Mouse (Mus musculus): Measurements from ENCODE around the gene Exosc6. TPM values are rescaled to one million over a fixed set of nuclear protein-coding genes. Genes with fewer than 3 reads are reported as not detected.
"Not testable (repeated sequence)": the region's sequence is repeated elsewhere in the genome, so short reads cannot be mapped to it uniquely, and the experiment has no call there.

Exosc6 gene
- polyA plus RNA-seq, 1 experiment, result not detected

DNA sequence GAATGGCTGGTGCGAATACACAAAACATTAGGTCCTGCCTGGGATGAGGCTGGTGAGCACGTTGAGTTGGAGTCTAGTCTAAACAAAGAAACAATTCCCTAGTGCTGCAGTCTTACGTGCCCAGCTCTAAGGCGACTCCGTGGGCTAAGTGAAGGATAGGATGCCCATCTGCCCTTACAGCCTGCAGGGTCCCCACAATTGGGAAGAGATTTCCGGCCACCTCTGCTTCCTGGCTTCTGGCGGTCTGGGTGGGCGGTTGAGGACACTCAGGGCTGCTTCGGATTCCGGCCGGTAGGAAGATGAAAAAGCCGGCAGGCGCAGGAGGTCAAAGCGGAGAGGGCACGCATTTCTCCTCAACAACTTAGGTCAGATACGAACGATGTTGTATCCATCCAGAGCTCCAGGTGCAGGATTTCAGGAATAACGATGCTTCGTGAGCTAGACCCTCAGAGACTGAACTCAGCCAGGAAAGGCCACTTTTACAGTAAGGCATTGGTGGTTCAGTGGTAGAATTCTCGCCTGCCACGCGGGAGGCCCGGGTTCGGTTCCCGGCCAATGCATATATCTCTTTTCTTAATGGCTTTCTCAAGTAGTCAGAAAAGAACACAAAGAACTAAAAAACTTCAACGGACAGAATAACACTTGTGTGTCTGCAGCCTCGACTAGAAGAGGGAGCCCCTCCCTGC, 6.1 kb downstream of the Exosc6 start:
- Histone ChIP-seq H3K27me3 (ENCODE audit: control insufficient read depth, insufficient read depth, low read length) (no peaks in the 10 kb centered on the region), H3K4me1 (ENCODE audit: control insufficient read depth, insufficient read depth, low read length) (peaks cover 9% of the 10 kb centered on the region), H3K36me3 (ENCODE audit: control insufficient read depth, insufficient read depth, low read length) (no peaks in the 10 kb centered on the region), H3K27ac (ENCODE audit: control insufficient read depth, insufficient read depth, low read depth, low read length) (no peak overlapping the region), H3K4me3 (ENCODE audit: control insufficient read depth, low read depth, low read length) (peak overlapping the region; percentile 76)
- TF ChIP-seq POLR2A (IDR thresholded peaks at IDR 0.05; ENCODE audit: control insufficient read depth, low read depth, low read length), result no peak
- no peak for TF ChIP-seq CTCF (IDR thresholded peaks at IDR 0.05; ENCODE audit: control insufficient read depth, insufficient read depth, insufficient replicate concordance, low read depth, low read length)

DNA sequence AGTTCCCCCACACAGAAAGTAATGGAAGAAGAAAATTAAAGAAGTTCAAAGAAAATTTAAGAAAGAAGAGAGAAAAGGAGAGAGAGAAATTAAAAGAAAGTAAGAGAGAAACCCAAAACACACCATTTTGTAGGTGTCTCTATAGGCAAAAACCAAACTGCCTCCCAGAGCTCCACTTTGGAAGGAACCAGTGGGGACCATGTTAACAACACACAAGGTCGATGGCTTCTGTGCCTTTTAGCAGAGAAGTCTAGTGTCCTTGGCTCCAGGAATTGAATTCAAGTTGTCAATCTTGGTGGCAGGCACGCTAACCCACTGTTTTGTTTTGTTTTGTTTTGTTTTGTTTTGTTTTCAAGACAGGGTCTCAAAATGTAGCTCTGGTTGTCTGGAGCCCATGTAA, 6.8 kb downstream of the Exosc6 start:
- no peak overlapping the region for H3K4me3 ChIP-seq (ENCODE audit: control insufficient read depth, low read depth, low read length)
- no peaks in the 10 kb centered on the region for H3K27me3 ChIP-seq (ENCODE audit: control insufficient read depth, insufficient read depth, low read length)
- peaks cover 9% of the 10 kb centered on the region for H3K4me1 ChIP-seq (ENCODE audit: control insufficient read depth, insufficient read depth, low read length)
- H3K27ac ChIP-seq (ENCODE audit: control insufficient read depth, insufficient read depth, low read depth, low read length), result no peak overlapping the region
- no peaks in the 10 kb centered on the region for H3K36me3 ChIP-seq (ENCODE audit: control insufficient read depth, insufficient read depth, low read length)
- TF ChIP-seq POLR2A (IDR thresholded peaks at IDR 0.05; ENCODE audit: control insufficient read depth, low read depth, low read length) (no peak), CTCF (IDR thresholded peaks at IDR 0.05; ENCODE audit: control insufficient read depth, insufficient read depth, insufficient replicate concordance, low read depth, low read length) (no peak)

DNA sequence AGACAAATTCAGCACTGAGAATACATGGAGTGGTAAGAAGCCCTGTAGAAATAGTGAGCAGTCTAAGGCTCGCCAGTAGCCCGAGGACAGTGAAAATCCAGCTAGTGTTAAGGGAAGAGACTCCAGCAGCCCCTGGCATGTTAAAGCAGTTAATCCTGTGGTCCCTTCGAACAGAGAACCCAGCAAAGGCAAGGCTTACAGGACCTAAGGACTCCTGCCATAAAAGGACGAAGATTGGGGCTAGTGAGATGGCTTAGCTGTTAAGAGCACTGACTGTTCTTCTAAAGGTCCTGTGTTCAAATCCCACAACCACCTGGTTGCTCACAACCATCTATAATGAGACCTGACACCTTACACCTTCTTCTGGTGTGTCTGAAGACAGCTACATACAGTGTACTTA, 10.2 kb downstream of the Exosc6 start:
- Histone ChIP-seq H3K36me3 (ENCODE audit: control insufficient read depth, insufficient read depth, low read length) (no peaks in the 10 kb centered on the region), H3K4me1 (ENCODE audit: control insufficient read depth, insufficient read depth, low read length) (peaks cover 7% of the 10 kb centered on the region), H3K4me3 (ENCODE audit: control insufficient read depth, low read depth, low read length) (no peak overlapping the region), H3K27ac (ENCODE audit: control insufficient read depth, insufficient read depth, low read depth, low read length) (no peak overlapping the region), H3K27me3 (ENCODE audit: control insufficient read depth, insufficient read depth, low read length) (no peaks in the 10 kb centered on the region)
- TF ChIP-seq CTCF (IDR thresholded peaks at IDR 0.05; ENCODE audit: control insufficient read depth, insufficient read depth, insufficient replicate concordance, low read depth, low read length), result no peak

DNA sequence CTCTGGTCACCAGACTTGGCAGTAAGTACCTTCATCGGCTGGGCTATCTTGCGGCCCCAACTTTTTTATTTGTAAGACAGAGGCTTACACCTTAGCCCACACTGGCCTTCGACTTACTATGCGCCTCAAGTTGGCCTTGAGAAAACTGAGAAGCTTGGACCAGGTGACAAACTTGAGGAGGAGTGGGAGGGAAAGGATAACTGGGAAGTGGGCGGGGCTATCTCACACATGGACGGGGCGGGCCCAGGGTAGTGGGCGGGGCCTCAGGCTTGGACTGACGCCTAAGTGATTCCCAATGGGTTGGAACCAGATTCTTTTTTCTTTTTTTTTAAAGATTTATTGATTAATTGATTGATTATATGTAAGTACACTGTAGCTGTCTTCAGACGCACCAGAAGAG, 11.3 kb downstream of the Exosc6 start:
- Histone ChIP-seq H3K36me3 (ENCODE audit: control insufficient read depth, insufficient read depth, low read length) (no peaks in the 10 kb centered on the region), H3K4me3 (ENCODE audit: control insufficient read depth, low read depth, low read length) (no peak overlapping the region; the same call in 1 of the 2 replicates), H3K27me3 (ENCODE audit: control insufficient read depth, insufficient read depth, low read length) (no peaks in the 10 kb centered on the region), H3K4me1 (ENCODE audit: control insufficient read depth, insufficient read depth, low read length) (no peaks in the 10 kb centered on the region), H3K27ac (ENCODE audit: control insufficient read depth, insufficient read depth, low read depth, low read length) (no peak overlapping the region)
- TF ChIP-seq CTCF (IDR thresholded peaks at IDR 0.05; ENCODE audit: control insufficient read depth, insufficient read depth, insufficient replicate concordance, low read depth, low read length), result no peak
- no peak for TF ChIP-seq POLR2A (IDR thresholded peaks at IDR 0.05; ENCODE audit: control insufficient read depth, low read depth, low read length)

DNA sequence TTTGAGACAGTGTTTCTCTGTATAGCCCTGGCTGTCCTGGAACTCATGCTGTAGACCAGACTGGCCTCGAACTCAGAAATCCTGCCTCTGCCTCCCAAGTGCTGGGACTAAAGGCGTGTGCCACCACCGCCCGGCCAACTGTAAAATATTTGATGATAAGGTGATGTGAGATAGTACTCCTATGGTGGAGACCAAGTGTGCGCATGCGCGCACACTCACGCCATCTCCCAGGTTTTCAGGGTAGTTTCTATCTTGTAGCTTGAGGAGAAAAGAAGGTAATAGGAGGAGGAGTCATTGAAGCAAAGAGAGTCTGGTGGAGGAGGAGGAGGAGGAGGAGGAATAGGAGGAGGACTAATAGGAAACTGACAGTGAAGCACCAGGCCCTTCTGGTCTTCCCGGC, 12.5 kb downstream of the Exosc6 start:
- not testable (repeated sequence) for H3K27ac ChIP-seq (ENCODE audit: control insufficient read depth, insufficient read depth, low read depth, low read length); H3K36me3 ChIP-seq (ENCODE audit: control insufficient read depth, insufficient read depth, low read length); H3K4me1 ChIP-seq (ENCODE audit: control insufficient read depth, insufficient read depth, low read length); H3K27me3 ChIP-seq (ENCODE audit: control insufficient read depth, insufficient read depth, low read length); H3K4me3 ChIP-seq (ENCODE audit: control insufficient read depth, low read depth, low read length)

DNA sequence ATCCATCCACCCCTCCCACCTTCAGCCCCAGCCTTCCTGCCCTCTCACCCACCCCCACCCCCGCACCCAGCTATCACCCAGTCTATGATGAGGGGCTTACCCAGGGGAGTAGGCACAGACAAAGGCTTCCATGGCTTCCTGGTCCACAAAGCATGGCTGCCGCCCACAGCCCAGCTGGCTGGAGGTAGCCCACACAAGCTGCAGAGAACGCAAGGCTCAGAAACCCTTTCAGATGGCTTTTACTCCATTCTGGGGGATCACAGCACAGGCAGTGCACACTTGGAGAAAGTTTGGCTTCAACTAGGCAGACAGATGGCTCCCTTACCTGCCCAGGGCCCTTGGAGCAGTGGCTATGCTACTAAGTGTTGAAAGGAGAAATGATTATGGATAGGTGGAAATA, 19.8 kb downstream of the Exosc6 start:
- TF ChIP-seq POLR2A (IDR thresholded peaks at IDR 0.05; ENCODE audit: control insufficient read depth, low read depth, low read length) (no peak), CTCF (IDR thresholded peaks at IDR 0.05; ENCODE audit: control insufficient read depth, insufficient read depth, insufficient replicate concordance, low read depth, low read length) (no peak)
- Histone ChIP-seq H3K4me3 (ENCODE audit: control insufficient read depth, low read depth, low read length) (no peak overlapping the region), H3K36me3 (ENCODE audit: control insufficient read depth, insufficient read depth, low read length) (no peaks in the 10 kb centered on the region), H3K4me1 (ENCODE audit: control insufficient read depth, insufficient read depth, low read length) (no peaks in the 10 kb centered on the region), H3K27ac (ENCODE audit: control insufficient read depth, insufficient read depth, low read depth, low read length) (no peak overlapping the region), H3K27me3 (ENCODE audit: control insufficient read depth, insufficient read depth, low read length) (no peaks in the 10 kb centered on the region)

DNA sequence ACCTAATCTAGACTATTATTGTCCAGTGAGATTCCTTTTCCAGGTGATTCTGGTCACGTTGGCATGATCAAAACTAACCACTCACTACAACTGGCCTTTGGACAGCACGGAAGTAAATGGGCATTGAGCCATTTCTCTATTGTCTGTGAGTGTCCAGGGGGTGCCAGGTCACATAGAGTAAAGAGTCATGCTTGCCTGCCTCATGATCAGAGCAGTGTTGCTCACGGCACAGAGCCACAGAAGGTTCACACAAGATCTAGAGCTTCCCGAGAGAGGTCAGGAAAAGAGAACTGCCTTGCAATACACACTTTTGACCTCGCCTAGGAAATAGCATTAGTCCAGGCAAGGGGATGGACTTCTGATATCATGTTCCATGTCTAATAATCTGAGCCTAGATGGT, 23.3 kb downstream of the Exosc6 start:
- Histone ChIP-seq H3K4me3 (ENCODE audit: control insufficient read depth, low read depth, low read length) (no peak overlapping the region), H3K4me1 (ENCODE audit: control insufficient read depth, insufficient read depth, low read length) (no peaks in the 10 kb centered on the region), H3K27ac (ENCODE audit: control insufficient read depth, insufficient read depth, low read depth, low read length) (no peak overlapping the region), H3K36me3 (ENCODE audit: control insufficient read depth, insufficient read depth, low read length) (no peaks in the 10 kb centered on the region), H3K27me3 (ENCODE audit: control insufficient read depth, insufficient read depth, low read length) (no peaks in the 10 kb centered on the region)
- no peak for TF ChIP-seq CTCF (IDR thresholded peaks at IDR 0.05; ENCODE audit: control insufficient read depth, insufficient read depth, insufficient replicate concordance, low read depth, low read length)
- TF ChIP-seq POLR2A (IDR thresholded peaks at IDR 0.05; ENCODE audit: control insufficient read depth, low read depth, low read length), result no peak

DNA sequence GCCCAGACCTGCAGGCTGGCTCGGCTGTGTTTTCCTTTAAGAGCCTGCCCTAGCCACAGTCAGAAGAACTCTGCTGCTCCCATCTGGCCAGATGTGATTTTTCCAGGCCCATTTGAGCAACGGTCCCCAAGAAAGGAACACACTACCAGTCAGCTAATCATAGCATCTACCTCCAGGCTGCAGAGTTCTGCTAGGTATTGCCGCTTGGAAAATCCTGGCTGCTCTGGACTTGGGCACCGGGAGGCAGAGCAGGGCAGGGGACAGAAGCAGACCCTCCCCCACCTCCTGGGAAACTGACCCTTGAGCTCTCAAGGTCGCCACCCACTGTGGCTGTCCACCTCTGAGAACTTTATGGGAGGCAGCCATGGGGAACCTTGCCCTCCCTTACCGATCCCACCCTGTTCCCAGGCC, 23.7 kb downstream of the Exosc6 start:
- no peaks in the 10 kb centered on the region for H3K4me1 ChIP-seq (ENCODE audit: control insufficient read depth, insufficient read depth, low read length)
- H3K36me3 ChIP-seq (ENCODE audit: control insufficient read depth, insufficient read depth, low read length), result no peaks in the 10 kb centered on the region
- H3K27ac ChIP-seq (ENCODE audit: control insufficient read depth, insufficient read depth, low read depth, low read length), result no peak overlapping the region
- TF ChIP-seq CTCF (IDR thresholded peaks at IDR 0.05; ENCODE audit: control insufficient read depth, insufficient read depth, insufficient replicate concordance, low read depth, low read length) (no peak; the same call in 1 of the 2 replicates), POLR2A (IDR thresholded peaks at IDR 0.05; ENCODE audit: control insufficient read depth, low read depth, low read length) (no peak)
- no peaks in the 10 kb centered on the region for H3K27me3 ChIP-seq (ENCODE audit: control insufficient read depth, insufficient read depth, low read length)
- no peak overlapping the region for H3K4me3 ChIP-seq (ENCODE audit: control insufficient read depth, low read depth, low read length)

Data from testis, adult 2 months (tissue).